Mouse (Mus musculus) bone marrow macrophage, adult 2 months (primary cell): ENCODE measurements around the gene Rph3a.

Experiments used
- CTCF ChIP-seq: IDR thresholded peaks from 2 replicates; pipeline ENCODE4 v1.5.1; 2012; ENCODE audit warnings: low read depth, mild to moderate bottlenecking, low read length, moderate library complexity
- POLR2A ChIP-seq: IDR thresholded peaks from 2 replicates; pipeline ENCODE4 v1.6.1; 2012; ENCODE audit warnings: mild to moderate bottlenecking, low read depth, low read length, borderline replicate concordance

DNA sequence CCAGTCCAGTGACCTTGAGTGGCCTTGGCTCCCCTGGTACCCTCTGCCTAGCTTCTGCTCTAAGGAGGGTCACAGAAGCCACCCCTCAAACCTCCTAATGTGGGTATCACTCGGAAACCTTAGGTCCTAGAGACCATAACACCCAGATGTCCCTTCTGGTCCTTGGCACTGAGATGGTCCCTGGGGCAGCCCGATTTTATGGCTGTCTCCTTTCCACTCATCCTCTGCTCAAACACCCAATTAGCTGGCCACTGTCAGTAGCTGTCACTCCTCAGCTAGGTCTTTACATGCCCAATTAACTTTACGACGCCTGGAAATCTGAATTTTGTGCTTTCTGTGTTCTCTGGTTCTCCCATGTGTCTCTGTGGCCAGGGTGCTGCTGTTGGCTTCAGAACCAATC is 43.7 kb downstream of the Rph3a start:
- TF ChIP-seq CTCF (no peak), POLR2A (no peak)
